Mouse (Mus musculus): ENCODE data around the gene Mov10.

- TF ChIP-seq CTCF (conservative IDR thresholded peaks at IDR 0.05 in 1 of 2, IDR thresholded peaks at IDR 0.05 in 1 of 2; ENCODE audit: low read depth in 2 of 2, low read length in 2 of 2) (no peak), MAZ (IDR thresholded peaks at IDR 0.05; ENCODE audit: low read depth, low read length) (no peak), MAX (IDR thresholded peaks at IDR 0.05; ENCODE audit: low read length) (no peak), POLR2A (IDR thresholded peaks at IDR 0.05; ENCODE audit: low read depth, low read length) (no peak), MXI1 (IDR thresholded peaks at IDR 0.05; ENCODE audit: low read depth, low read length) (no peak), MYC (IDR thresholded peaks at IDR 0.05; ENCODE audit: low read depth, low read length) (no peak), CHD1 (IDR thresholded peaks at IDR 0.05; ENCODE audit: low read depth, low read length) (no peak), POLR2AphosphoS2 (IDR thresholded peaks at IDR 0.05; ENCODE audit: low read depth, low read length) (no peak), ZKSCAN1 (IDR thresholded peaks at IDR 0.05; ENCODE audit: borderline replicate concordance, low read depth, low read length) (no peak), TCF12 (IDR thresholded peaks at IDR 0.05; ENCODE audit: low read depth, low read length) (no peak), UBTF (IDR thresholded peaks at IDR 0.05; ENCODE audit: low read depth, low read length) (no peak), NELFE (IDR thresholded peaks at IDR 0.05; ENCODE audit: low read depth, low read length) (no peak), SMC3 (IDR thresholded peaks at IDR 0.05; ENCODE audit: low read depth, low read length) (no peak)
Measured at GRCm38 (mm10) chr3:104814746-104815145, 3.6 kb downstream of the Mov10 start.
